Mouse (Mus musculus) forebrain, embryonic 11.5 days (tissue): ENCODE measurements around the gene Mrgprg. TPM values are rescaled to one million over a fixed set of nuclear protein-coding genes. Genes with fewer than 3 reads are reported as not detected.
A peak's percentile ranks its signal among the peaks of the same experiment; 100 is the strongest.

Experiments
- ATAC-seq: fragments of 200-750 bp; cut with Nextera tagmentation; replicated peaks from 2 replicates; pipeline ENCODE4 v1.8.0; 2017; ENCODE audit warnings: moderate TSS enrichment; ENCODE audit not compliant: low FRiP score
- DNase-seq: peaks from one replicate; pipeline ENCODE4 v3.0.0-alpha.2; 2017; ENCODE audit warnings: low spot score
- H3K27ac ChIP-seq: fragments of 300-500 bp; sonication (generic); 2 replicates; pipeline ENCODE4 v1.5.1; 2014; ENCODE audit warnings: low read depth, low read length
- H3K27me3 ChIP-seq: fragments of 300-500 bp; sonication (generic); 2 replicates; pipeline ENCODE4 v1.6.1; 2014; ENCODE audit warnings: mild to moderate bottlenecking, low read length, mixed read lengths; ENCODE audit not compliant: control insufficient read depth, insufficient read depth
- H3K36me3 ChIP-seq: fragments of 300-500 bp; sonication (generic); 2 replicates; pipeline ENCODE4 v1.6.1; 2014; ENCODE audit warnings: mild to moderate bottlenecking, low read length, moderate library complexity, mixed read lengths; ENCODE audit not compliant: control insufficient read depth, insufficient read depth
- H3K4me1 ChIP-seq: fragments of 300-500 bp; sonication (generic); replicated peaks from 2 replicates; pipeline ENCODE4 v1.6.1; 2014; ENCODE audit warnings: low read length, mixed read lengths; ENCODE audit not compliant: control insufficient read depth, insufficient read depth
- H3K4me2 ChIP-seq: fragments of 300-500 bp; sonication (generic); 2 replicates; pipeline ENCODE4 v1.6.1; 2014; ENCODE audit warnings: low read depth, mild to moderate bottlenecking, low read length, moderate library complexity, mixed read lengths; ENCODE audit not compliant: severe bottlenecking
- H3K4me3 ChIP-seq: fragments of 300-500 bp; sonication (generic); 2 replicates; pipeline ENCODE4 v1.5.1; 2014; ENCODE audit warnings: low read depth, low read length
- H3K9ac ChIP-seq: fragments of 300-500 bp; sonication (generic); 2 replicates; pipeline ENCODE4 v1.6.1; 2014; ENCODE audit warnings: low read length
- H3K9me3 ChIP-seq: fragments of 300-500 bp; sonication (generic); 2 replicates; pipeline ENCODE4 v1.6.1; 2016; ENCODE audit warnings: low read length, mixed read lengths; ENCODE audit not compliant: control insufficient read depth
- WGBS: fragments of 180-500 bp; shearing (Covaris S2); extraction: QIAGEN DNeasy Blood & Tissue Kit; methylation state at CpG from one replicate; pipeline ENCODE4 v1.1.7; 2014; 5-methylcytosine and 5-hydroxymethylcytosine counted together
- polyA plus RNA-seq: library from polyadenylated mRNA; unstranded; fragments of >200 nt; fragmentation: Nextera tagmentation; extraction: Ambion mirVana; gene quantifications from 2 replicates; pipeline ENCODE4 v1.2.1, GENCODE M21; 2014

Gene Mrgprg
- polyA plus RNA-seq, 1 experiment from 2014 or later = not detected

DNA sequence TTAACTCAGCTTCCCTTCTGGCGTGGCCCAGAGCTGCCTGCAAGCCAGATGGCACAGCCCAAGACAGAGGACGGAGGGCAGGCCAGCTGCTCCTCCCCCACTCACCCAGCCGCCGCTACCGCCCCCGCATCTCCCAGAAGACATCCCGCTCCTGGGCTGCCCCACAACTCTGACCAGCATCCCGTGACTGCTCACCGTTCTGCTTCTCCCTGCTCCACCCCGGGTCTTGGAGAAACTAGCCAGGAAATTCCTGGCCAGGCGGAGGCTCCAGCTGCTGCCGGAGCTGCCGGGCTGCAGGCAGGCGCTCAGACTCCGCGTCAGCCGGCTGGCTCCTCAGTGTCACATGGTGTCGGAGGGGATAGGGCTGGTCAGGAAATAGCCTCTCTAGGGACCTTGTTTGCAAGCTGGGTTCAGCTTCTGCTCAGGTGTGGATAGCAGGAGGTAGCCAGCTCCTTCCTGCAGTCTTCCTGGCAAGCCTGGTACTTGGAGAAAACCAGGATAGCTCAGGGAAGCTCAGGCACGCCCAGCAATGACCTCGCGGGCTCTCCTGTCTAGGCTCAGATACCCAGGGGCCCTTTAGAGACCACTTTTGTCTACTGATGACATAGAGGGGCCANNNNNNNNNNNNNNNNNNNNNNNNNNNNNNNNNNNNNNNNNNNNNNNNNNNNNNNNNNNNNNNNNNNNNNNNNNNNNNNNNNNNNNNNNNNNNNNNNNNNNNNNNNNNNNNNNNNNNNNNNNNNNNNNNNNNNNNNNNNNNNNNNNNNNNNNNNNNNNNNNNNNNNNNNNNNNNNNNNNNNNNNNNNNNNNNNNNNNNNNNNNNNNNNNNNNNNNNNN lies 17.4 kb upstream of the Mrgprg start, which contains the start of gene Mrgpre:
TSS of gene Mrgpre (minus strand) at position 505 of the 834 bp plus-strand sequence.
- ATAC-seq (peak; percentile 84), DNase-seq (peak; percentile 77)
- Histone ChIP-seq H3K4me1 (peaks cover 11% of the 10 kb centered on the region; the same call in 1 of the 2 replicates), H3K9me3 (no peaks in the 10 kb centered on the region), H3K27ac (peak within 1 kb of the TSS; percentile 62; the same call in 1 of the 2 replicates), H3K4me2 (peak within 1 kb of the TSS; percentile 79), H3K36me3 (no peaks in the 10 kb centered on the region), H3K4me3 (peak within 1 kb of the TSS; percentile 37), H3K9ac (peak within 1 kb of the TSS; percentile 65), H3K27me3 (no peaks in the 10 kb centered on the region; the same call in 1 of the 2 replicates)
- 2% methylated on average over 20 of the region's 21 CpGs for WGBS

DNA sequence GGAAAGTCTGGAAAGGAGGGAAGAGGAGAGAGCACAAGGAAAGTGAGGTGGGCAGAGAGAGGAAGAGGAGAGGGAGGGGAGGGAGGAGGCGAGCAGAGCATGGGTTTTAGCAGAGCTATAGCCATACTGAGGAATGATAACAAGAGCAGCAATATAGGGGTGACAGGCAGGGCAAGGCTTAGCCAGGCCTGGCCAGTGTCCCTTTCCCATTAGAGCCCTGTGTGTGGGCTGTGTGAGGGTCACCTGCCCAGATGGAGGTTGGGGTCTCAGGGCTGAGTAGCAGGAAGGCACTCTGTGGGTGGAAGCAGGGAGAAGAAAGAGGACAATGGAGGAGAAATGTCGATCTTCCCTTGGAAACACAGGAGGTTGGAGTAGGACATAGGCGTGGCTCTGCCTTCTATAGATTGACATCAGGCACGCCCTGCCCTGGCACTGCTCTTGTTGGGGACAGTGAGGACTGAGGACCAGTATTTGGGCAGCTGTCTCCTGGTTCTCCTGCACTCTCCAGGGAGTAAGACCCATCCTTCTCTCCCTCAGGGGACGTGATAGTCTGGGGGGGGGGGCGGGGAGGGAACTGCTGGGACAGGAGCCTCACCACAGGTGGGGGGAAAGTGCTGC lies 16.7 kb upstream of the Mrgprg start:
- peak overlapping the region; percentile 79 for H3K4me2 ChIP-seq
- no peaks in the 10 kb centered on the region for H3K36me3 ChIP-seq
- H3K27ac ChIP-seq = peak overlapping the region; percentile 62; the same call in 1 of the 2 replicates
- no peak for DNase-seq
- H3K4me3 ChIP-seq = peak overlapping the region; percentile 37
- H3K4me1 ChIP-seq = peaks cover 11% of the 10 kb centered on the region; the same call in 1 of the 2 replicates
- WGBS = 29% methylated on average over 4 of the region's 6 CpGs
- H3K27me3 ChIP-seq = no peaks in the 10 kb centered on the region; the same call in 1 of the 2 replicates
- no peaks in the 10 kb centered on the region for H3K9me3 ChIP-seq
- H3K9ac ChIP-seq = peak overlapping the region; percentile 65
- peak; percentile 68 for ATAC-seq

DNA sequence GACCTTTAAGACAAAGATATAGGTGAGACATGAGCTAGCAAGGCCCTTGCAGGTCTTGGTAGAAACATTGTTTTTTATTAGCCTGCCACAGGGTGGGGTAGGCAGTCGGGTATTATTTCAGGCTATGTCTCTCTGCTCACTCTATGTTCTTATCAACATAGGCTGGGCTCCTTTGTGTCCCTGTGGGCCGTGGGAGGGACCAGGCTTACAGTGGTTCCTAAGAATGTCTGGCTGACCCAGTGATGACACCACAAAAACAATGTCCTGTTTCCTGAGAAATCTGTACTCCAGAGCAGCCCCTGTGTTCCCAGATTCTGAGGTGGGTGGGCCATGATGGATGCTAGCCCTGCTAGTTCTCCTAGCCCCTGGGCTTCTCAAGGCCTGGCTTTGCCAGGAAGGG lies 10.6 kb upstream of the Mrgprg start:
- Histone ChIP-seq H3K4me1 (no peaks in the 10 kb centered on the region), H3K27me3 (no peaks in the 10 kb centered on the region), H3K9ac (no peak overlapping the region), H3K27ac (no peak overlapping the region), H3K4me2 (no peak overlapping the region), H3K9me3 (no peaks in the 10 kb centered on the region), H3K4me3 (no peak overlapping the region), H3K36me3 (no peaks in the 10 kb centered on the region)
- ATAC-seq (no peak), DNase-seq (no peak)
- 77% methylated on average over 2 of the region's 2 CpGs for WGBS

DNA sequence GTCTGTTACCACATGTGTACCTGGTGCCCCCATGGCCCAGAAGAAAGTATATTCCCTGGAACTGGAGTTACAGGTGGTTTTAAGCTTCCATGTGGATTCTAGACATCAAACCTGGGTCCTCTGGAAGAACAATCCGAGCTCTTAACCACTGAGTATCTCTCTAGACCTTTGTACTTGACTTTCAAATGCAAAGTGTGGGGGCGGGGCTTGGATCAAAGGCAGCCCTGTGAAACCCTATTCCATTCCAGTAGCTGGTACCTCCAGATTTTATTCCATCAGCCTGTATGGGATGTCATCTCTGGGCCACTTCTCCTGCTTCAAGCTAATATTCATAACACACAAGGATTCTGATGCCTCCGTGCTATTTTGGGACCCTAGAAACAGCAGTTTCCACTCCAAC lies 9.3 kb upstream of the Mrgprg start:
- no peak overlapping the region for H3K27ac ChIP-seq
- H3K9me3 ChIP-seq = no peaks in the 10 kb centered on the region
- ATAC-seq = no peak
- H3K27me3 ChIP-seq = no peaks in the 10 kb centered on the region
- H3K4me2 ChIP-seq = no peak overlapping the region
- H3K4me3 ChIP-seq = no peak overlapping the region
- no peak overlapping the region for H3K9ac ChIP-seq
- H3K36me3 ChIP-seq = no peaks in the 10 kb centered on the region
- WGBS = 38% methylated on average over 3 of the region's 3 CpGs
- H3K4me1 ChIP-seq = no peaks in the 10 kb centered on the region
- no peak for DNase-seq

DNA sequence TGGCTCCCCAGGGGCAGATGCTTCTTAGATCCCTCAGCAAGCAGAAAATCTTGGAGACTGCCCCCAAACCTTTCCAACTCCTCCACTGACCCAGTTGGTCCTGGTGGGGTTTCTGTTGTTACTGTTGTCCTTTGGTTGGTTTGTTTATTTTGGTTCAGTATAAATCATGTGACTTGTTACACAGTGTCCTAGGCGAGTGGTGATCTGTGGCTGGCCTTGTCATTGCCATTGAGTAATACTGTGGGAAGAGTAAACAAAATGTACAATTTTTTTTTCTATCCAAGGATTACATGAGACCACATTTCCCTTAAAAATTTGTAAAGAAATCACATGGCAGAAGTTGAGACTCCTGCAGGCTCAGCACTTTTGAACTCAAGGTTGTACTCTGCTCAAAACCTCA lies 2.7 kb upstream of the Mrgprg start:
- Histone ChIP-seq H3K4me2 (no peak overlapping the region), H3K9me3 (no peaks in the 10 kb centered on the region), H3K9ac (no peak overlapping the region), H3K4me1 (no peaks in the 10 kb centered on the region), H3K27ac (no peak overlapping the region), H3K27me3 (peaks cover 3% of the 10 kb centered on the region; the same call in 1 of the 2 replicates), H3K36me3 (no peaks in the 10 kb centered on the region), H3K4me3 (no peak overlapping the region)
- ATAC-seq (no peak), DNase-seq (no peak)
- WGBS = 70% methylated on average over 1 of the region's 1 CpGs

DNA sequence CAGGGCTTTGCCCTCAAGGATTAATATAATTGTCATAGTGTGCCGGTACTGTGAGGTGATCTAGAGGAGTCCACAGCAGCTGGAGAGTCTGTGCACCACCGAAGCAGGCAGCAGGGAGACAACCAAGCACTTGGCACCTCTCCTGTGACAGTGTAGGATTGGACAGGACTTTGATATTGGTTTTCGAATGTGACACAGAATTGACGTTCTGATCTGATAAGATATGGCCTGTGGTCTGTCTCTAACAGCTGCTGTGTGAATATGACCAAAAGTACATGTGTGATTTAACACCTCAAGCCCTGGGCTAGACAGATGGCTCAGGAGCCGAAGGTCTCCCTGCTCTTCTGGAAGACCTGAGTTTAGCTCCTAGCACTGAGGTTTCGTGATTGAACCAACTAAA lies 1.5 kb upstream of the Mrgprg start:
- Histone ChIP-seq H3K27me3 (peaks cover 3% of the 10 kb centered on the region; the same call in 1 of the 2 replicates), H3K36me3 (no peaks in the 10 kb centered on the region), H3K9me3 (no peaks in the 10 kb centered on the region), H3K9ac (no peak overlapping the region), H3K27ac (no peak overlapping the region), H3K4me3 (no peak overlapping the region), H3K4me1 (no peaks in the 10 kb centered on the region), H3K4me2 (no peak overlapping the region)
- WGBS = 86% methylated on average over 6 of the region's 6 CpGs
- ATAC-seq = no peak
- no peak for DNase-seq

DNA sequence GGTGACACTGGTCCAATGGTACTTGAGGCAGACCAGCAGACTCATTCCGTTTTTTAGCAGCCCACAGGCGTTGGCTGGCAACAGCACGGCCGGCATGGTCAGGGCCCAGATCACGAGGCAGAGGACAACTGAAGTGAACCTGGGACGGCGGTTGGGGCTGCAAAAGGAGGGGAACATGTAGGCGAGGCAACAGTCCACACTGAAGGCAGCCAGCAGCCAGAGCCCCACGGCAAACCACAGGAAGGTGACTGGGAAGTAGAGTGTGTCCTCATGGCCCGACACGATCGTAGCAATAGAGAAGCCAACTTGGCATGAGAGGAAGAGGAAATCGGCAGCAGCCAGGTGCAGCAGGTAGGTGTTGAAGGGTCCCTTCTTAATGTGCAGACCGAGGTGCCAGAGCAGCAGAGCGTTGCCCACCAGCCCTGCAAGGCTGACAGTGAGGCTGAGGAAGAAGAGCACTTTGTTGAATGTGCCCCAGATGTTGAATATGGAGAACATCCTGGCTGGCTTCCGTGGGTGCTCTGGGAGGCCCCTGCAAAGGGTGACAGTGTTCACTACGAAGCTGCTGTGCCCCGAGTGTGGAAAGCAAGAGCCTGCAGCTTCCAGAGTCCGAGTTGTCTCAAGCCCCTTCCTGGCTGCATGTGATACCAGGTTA lies 1.8 kb downstream of the Mrgprg start:
- Histone ChIP-seq H3K27me3 (peaks cover 3% of the 10 kb centered on the region; the same call in 1 of the 2 replicates), H3K9ac (no peak overlapping the region), H3K36me3 (no peaks in the 10 kb centered on the region), H3K27ac (no peak overlapping the region), H3K9me3 (no peaks in the 10 kb centered on the region), H3K4me1 (no peaks in the 10 kb centered on the region), H3K4me3 (no peak overlapping the region), H3K4me2 (no peak overlapping the region)
- 82% methylated on average over 19 of the region's 19 CpGs for WGBS
- DNase-seq (no peak), ATAC-seq (no peak)

DNA sequence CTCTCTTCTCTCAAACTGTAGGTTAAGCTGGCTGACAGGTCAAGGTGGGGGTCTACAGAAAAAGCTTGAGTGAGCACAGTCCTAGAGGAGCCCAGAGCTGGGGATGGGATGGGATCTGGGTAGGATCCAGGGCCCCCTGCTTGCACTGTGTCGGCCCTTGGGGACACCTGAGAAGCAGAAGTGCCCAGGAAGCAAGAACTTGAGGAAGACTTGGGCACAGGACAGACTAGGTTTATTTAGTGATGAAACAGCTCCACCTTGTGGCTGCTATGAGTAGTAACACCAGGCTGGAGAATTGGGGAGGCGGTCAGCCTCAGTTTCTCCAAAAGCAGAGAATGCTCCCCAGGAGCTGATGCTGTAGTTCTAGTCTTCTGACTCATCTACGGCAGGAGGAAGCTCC lies 3.0 kb downstream of the Mrgprg start:
- Histone ChIP-seq H3K9me3 (no peaks in the 10 kb centered on the region), H3K9ac (no peak overlapping the region), H3K27me3 (peaks cover 3% of the 10 kb centered on the region; the same call in 1 of the 2 replicates), H3K4me3 (no peak overlapping the region), H3K36me3 (no peaks in the 10 kb centered on the region), H3K27ac (no peak overlapping the region), H3K4me1 (no peaks in the 10 kb centered on the region), H3K4me2 (no peak overlapping the region)
- WGBS = 22% methylated on average over 3 of the region's 3 CpGs
- DNase-seq (no peak), ATAC-seq (no peak)
